Mouse (Mus musculus) layer of hippocampus, adult 11-12 months (tissue): ENCODE results near the gene Sf3b6.
"Not testable (repeated sequence)": the region's sequence is repeated elsewhere in the genome, so short reads cannot be mapped to it uniquely, and the experiment has no call there.

ENCODE experiments used
- DNase-seq: peaks from one replicate; pipeline ENCODE4 v3.0.0; 2022; ENCODE audit warnings: low spot score

Gene Sf3b6

GRCm38 (mm10) chr12:4817361-4818101 is at the start of gene Sf3b6:
Gene Sf3b6, plus strand, starts transcription at chr12:4817544.
- DNase-seq: peak; percentile 97

DNA sequence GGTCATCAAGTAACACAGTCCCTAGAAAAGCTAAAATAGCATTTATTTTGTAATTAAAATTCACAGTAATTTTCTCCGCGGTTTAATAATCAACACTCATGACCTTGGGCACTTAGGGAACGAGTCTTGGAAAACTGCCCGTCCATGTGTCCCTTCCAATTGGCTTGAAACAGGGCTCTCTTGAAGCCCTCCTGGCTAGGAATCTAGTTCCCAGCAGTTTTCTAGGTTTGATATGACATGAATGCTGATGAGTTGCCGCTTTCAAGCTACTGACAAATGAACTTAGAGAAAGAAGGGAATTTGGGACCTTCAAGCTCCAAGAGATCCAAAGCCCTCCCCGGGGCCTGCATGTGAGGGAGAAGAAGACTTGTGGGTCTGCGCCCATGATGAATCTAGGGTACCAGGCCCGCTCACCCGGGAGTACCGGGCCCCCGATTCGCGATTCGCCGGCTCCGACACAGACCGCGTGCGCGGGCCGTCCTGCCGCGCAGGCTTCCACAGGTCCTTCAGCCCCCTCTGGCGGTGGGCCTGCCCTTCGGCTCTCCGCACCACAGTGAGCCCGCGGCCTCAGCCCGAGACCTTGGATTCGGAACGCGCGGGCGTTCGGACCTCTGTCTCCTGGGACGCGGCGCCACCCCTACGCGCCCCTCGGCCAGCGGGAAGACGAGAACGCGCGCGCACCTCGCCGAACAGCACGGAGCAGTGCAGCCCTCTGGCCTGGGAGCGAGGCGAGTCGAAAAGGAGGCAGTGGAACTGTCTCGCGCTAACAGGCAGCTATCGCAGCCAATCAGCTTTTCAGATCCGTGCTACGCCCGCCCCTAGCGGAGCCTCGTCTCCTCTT is 48.6 kb upstream of the Sf3b6 start, which contains the start of the genes Pfn4 and Fam228b:
Gene Pfn4 (plus strand): TSS at position 531 of the 841 bp plus-strand sequence.
Gene Fam228b (minus strand): TSS at position 776 of the 841 bp plus-strand sequence.
- peak; percentile 97 for DNase-seq

- DNase-seq: no peak
These were observed 48.0 kb upstream of the Sf3b6 start for GRCm38 (mm10) chr12:4769333-4769723.

DNA sequence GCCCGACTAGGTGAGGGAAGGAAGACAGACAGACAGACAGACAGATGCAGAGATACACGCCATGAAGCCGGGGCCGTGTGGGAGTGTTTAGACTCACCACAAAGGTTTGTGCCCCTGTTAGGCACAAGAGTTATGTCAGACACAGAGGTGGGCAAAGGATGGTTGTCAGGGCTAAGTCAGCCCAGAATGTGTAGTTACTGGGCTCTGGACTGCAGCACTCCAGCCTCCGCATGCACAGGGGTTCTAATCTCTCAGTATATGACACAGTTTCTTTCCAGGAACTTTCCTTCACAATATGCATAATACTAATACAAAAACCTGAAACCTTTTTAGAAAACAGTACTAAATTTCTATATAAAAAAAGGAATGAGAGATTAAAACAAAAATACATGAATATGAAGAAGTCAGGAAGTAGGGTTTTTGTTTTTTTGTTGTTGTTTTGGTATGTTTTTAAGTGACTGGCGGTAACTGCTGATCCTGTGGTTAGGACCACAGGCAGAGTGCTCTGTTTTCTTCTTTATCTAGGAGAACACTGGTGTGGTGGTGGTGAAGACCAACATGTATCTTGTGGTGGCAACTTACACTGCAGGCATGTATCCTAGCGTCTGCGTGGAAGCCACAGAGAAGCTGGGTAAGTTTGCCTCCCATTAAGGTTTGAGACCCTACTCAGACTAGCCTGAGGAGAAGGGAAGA is 42.3 kb upstream of the Sf3b6 start:
- no peak for DNase-seq

DNA sequence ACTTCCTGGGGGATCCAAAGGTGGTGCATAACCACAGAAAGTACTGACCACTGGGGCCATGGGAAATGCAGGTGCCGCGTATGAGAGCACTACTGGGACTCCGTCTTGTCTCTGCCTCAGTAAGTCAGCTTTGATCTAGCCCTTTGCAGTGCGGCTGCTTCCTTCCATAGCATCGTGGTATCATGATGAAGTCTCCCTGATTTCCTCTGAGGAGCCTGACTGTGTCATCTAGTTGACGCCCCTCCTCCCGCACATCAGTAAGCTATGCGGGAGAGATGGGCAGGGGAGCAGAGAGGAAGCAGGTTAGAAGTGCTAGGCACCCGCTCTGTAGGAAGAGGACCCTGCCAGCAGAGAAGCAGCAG is 41.8 kb upstream of the Sf3b6 start:
- DNase-seq: no peak

GRCm38 (mm10) chr12:4777734-4778133 is 39.6 kb upstream of the Sf3b6 start:
- DNase-seq: no peak

GRCm38 (mm10) chr12:4780245-4780644 is 37.1 kb upstream of the Sf3b6 start:
- no peak for DNase-seq

DNA sequence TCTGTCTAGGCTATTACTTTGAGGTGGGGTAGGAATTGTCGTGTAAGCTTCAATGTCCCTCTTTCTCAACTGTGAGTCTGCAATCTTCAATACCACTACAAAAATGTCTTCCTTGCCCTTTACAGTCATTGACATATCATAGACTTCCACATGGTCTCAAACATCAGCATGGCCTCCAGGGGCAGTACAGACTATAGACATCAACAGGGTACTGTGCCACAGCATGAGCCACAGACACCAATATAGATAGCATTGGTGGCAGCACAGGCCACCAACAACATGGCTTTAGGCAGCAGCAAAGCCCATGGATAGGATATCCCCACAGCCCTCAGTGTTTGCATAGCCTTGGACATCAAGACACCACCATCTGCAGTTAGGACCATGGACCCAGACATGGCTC is 36.1 kb upstream of the Sf3b6 start:
- DNase-seq: no peak

- DNase-seq: not testable (repeated sequence)
These were observed 35.5 kb upstream of the Sf3b6 start for GRCm38 (mm10) chr12:4781725-4782404.

DNA sequence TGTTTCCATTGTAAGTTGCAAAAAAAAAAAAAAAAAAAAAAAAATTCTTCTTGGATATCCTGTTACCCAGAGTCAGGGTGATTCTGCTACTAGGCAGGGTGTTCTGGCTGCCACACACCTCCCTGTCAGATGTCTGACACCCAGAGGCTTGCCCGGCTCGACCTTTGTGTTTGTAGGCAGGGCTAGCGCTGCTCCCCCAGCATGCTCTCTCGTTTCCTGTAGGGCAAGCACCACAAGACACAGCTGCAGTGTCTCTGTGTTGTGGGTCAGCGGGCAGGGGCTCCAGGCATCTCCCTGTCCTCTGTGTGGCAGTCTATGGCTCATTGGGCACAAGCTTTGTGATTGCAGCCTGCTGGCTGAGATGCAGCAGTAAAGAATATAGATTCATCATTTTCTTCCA is 33.7 kb upstream of the Sf3b6 start:
- no peak for DNase-seq

GRCm38 (mm10) chr12:4784466-4784865 is 32.9 kb upstream of the Sf3b6 start:
- no peak for DNase-seq

- not testable (repeated sequence) for DNase-seq
These were observed 29.2 kb upstream of the Sf3b6 start for GRCm38 (mm10) chr12:4788128-4788527.

- peak; percentile 17 for DNase-seq
These were observed 23.6 kb upstream of the Sf3b6 start for GRCm38 (mm10) chr12:4793718-4794117.

GRCm38 (mm10) chr12:4797471-4797870 is 19.9 kb upstream of the Sf3b6 start:
- not testable (repeated sequence) for DNase-seq

GRCm38 (mm10) chr12:4811036-4811435 is 6.3 kb upstream of the Sf3b6 start:
- DNase-seq: no peak

- no peak for DNase-seq
These were observed 5.6 kb upstream of the Sf3b6 start for GRCm38 (mm10) chr12:4811705-4812104.

DNA sequence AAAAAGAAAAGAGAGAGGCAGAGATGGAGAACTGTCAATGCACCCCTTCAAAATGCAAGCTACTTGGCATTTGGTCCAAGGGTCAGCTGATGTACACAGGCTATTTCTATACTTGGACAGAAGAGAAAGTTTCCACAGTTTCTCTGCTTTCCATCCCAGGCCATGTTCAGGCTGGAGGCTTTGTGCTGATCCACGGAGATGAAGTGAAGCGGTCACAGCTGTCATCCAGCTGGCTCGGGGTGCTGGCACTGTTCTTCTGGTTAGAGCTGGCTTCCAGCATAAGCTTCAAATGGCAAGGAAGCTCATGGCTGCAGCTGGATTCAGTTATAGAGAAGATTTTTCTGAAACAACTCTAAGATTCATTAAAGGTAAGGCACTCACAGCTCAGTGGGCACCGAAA is 3.7 kb upstream of the Sf3b6 start:
- no peak for DNase-seq

- no peak for DNase-seq
These were observed 524 bp upstream of the Sf3b6 start for GRCm38 (mm10) chr12:4816680-4817360.

DNA sequence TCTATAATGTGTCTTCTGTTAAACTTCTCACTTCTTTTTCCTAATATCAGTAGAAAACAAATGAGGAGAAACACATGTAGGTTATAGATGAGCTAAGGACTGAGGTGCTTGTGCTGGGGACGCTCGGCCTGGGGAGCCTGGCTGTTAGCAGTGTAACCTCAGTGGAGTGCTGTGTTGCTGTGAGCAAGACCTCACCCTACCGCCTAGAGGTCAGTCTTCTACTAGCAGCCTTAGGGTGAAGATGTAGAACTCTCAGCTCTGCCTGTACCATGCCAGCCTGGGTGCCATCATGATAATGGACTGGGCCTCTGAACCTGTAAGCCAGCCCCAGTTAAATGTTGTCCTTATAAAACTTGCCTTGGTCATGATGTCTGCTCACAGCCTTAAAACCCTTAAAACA is 9.9 kb downstream of the Sf3b6 start:
- DNase-seq: no peak

- DNase-seq: no peak
These were observed 19.6 kb downstream of the Sf3b6 start for GRCm38 (mm10) chr12:4836959-4837358.

- DNase-seq: no peak
These were observed 22.7 kb downstream of the Sf3b6 start for GRCm38 (mm10) chr12:4840010-4840409.
